Mouse (Mus musculus) spleen, adult 18-20 months (tissue): ENCODE measurements around the gene Arpp21.

Experiments
- DNase-seq, 2 experiments: peaks; one replicate each; pipeline ENCODE4 v3.0.0; 2022; ENCODE audit warnings: mixed read lengths in 2 of 2

Gene Arpp21

GRCm38 (mm10) chr9:112235696-112236397, at the start of gene Arpp21:
Gene Arpp21, minus strand, starts transcription at chr9:112235938.
- no peak for DNase-seq

GRCm38 (mm10) chr9:112272426-112272969, 36.8 kb upstream of the Arpp21 start:
- no peak for DNase-seq

GRCm38 (mm10) chr9:112264982-112265641, 29.4 kb upstream of the Arpp21 start:
- no peak for DNase-seq

DNA sequence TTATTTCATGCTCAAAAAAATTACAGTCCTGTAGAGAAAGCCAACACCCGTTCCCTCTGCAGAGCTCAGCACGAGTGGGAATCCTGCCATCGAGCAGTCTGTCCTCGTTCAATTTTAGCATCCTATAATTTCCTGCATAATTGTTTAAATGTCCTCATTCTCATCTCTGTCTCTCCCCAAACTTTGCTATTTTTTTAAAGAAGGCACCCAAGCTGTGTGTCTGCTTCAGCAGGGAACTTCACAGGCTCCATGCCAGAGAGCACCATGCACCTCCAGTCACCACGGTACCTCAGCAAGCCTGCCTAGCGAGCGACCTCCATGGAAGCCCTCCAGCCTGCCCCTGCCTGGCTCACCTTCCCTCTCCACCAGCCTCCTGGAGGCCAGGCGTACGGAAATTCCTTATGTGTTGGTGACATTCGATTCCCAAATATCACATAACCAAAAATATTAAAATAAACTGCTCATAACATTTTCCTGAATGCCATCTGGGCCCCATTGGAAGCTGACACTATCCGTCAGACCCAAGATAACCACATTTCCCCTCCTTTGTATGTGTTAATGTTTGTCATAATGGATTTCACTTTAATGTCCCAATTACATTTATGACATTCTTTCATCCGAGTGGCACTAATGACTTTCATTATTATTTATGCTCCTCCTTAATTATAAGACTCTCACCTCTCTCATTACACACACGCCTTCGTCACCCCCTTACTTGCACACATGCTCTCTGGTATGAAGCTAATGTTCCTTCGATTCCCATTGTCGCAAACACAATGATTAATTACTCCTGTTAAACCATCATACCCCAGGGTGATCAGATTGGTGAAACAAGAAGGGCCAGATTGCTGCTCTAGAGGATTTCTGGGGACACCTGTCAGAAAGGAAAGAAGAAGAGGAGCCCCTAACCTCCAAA, 26.5 kb upstream of the Arpp21 start:
- DNase-seq = no peak

DNA sequence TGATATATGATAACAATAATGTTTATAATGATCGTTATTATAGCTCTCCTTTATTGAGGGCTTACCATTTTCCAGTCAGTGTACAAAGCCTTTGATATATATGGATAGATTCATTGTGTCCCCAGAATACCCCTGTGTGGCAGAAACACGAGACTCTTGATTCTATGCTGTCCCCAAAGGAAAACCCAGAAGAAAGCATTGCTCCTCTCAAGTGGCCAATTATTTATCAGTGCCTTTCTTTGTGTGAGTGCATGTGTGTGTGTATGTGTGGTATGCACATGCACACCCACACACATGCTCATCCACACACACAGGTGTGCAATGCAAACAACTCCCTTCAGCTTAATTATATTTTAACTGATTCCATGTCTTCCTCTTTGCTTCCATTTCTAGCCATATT, 25.8 kb upstream of the Arpp21 start:
- DNase-seq = no peak

GRCm38 (mm10) chr9:112260696-112261095, 25.0 kb upstream of the Arpp21 start:
- no peak for DNase-seq

DNA sequence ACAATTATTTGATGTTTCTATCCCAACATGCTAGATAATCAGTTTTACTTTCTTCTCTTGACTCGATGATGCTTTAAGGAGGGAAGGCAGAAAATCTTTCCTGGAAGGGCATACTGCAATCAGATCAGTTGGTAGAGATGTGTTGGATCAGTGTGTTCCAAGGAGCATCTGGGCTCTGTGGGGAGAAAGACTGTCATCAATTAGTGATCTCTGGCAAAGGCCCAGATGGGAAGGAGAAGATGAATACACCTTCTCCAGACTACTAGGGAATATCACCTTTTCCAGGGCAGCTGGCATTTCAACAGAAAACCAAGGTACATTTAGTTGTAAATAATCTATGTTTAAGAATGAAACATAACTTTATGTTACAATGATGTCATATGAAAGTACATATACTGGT, 22.8 kb upstream of the Arpp21 start:
- no peak for DNase-seq

DNA sequence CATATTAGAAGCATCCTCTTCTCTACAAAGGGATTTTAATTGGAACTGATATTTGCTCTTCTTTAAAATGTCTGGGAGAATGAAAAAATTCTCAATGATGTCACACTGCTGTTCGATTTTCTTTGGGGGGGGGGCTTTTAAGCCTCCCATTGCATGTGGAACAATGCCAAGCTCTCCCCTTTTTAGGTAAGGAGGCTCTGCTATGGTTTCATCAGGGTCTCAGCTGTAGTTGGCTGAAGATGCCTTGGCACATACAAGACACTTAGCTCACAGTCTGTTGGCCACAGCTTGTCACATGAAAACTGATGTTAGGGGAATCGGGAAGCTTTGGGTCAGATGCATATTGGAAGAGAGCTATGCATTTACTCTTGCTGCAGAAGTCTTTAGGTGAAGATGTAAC, 20.2 kb upstream of the Arpp21 start:
- DNase-seq = no peak

DNA sequence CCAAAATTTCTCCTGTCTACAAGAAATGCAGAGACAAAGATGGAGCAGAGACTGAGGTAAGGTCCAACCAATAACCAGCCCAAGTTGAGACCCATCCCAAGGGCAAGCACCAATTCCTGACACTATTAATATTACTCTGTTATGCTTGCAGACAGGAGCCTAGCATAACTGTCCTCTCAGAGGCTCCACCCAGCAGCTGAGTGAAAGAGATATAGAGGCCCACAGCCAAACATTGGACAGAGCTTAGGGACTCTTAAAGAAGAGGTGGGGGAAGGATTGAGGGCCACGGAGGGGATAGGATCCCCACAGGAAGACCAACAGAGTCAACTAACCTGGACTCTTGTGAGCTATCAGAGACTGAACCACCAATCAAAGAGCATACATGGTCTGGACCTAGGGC, 18.0 kb upstream of the Arpp21 start:
- DNase-seq = no peak

- DNase-seq = no peak
Observed at GRCm38 (mm10) chr9:112251857-112252256, 16.1 kb upstream of the Arpp21 start.

- no peak for DNase-seq
Observed at GRCm38 (mm10) chr9:112251339-112251738, 15.6 kb upstream of the Arpp21 start.

- DNase-seq = no peak
Observed at GRCm38 (mm10) chr9:112249753-112250152, 14.0 kb upstream of the Arpp21 start.

DNA sequence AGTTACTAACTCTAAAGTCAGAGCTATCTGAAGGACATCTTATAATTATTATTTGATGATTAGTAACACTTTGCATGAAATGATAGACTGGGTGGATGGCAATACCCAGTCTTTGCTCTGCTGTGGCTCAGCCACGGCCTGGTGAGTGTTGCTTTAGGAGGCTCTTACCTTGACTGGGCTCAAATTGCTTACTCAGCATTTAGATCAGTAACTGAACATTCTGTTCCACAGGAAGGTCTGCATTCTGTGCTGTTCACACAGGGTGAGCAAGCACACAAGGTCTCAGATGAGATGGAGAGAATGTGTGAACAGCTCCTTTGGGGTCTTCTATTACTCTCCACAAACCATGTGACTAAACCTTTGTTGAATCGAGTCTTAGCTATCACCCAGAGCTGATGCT, 11.4 kb upstream of the Arpp21 start:
- DNase-seq = no peak

GRCm38 (mm10) chr9:112238168-112238567, 2.4 kb upstream of the Arpp21 start:
- DNase-seq = no peak

GRCm38 (mm10) chr9:112236551-112236950, 813 bp upstream of the Arpp21 start:
- no peak for DNase-seq

GRCm38 (mm10) chr9:112235041-112235695, 570 bp downstream of the Arpp21 start:
- DNase-seq = no peak

GRCm38 (mm10) chr9:112234505-112235024, 1.2 kb downstream of the Arpp21 start:
- DNase-seq = no peak

DNA sequence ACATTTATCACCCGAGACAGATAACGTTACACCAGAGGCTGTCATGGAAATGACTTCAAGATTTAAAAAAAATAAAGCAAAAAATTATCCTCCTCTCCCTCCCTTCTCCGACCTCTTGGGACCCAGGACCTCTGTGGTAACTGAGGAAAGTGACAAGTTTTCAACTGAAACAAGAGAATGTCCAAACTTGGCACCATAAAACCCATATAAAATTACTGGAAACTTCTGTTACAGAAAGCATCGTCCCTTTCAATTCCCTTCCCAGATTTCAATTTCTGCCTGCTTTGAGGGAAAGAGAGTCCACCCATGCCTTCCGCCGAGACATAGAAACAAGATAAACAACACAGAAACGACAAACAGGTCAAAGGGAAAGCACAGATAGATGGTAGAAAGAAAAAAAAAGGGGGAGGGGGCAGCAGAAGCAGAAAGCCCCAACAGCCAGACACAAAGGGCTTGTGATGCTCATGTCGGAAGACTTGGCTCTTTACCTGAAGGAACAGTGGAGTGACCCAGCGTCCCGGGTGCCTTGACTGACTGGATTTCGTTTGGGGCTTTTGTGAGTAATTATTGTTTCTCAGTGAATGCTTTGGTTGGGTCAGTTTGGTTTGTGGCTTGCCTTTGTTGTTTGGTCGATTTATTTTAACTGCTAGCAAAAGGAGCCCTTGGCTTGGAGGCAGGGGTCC, 1.8 kb downstream of the Arpp21 start:
- no peak for DNase-seq

GRCm38 (mm10) chr9:112233378-112233777, 2.4 kb downstream of the Arpp21 start:
- no peak for DNase-seq

GRCm38 (mm10) chr9:112231935-112232575, 3.7 kb downstream of the Arpp21 start:
- no peak for DNase-seq

- no peak for DNase-seq
Observed at GRCm38 (mm10) chr9:112231383-112231782, 4.4 kb downstream of the Arpp21 start.
